Mouse (Mus musculus) kidney, adult 2 months (tissue): ENCODE results near the gene Rap2a.

ENCODE experiments used
- CTCF ChIP-seq: fragments of 200-500 bp; conservative IDR thresholded peaks from 2 replicates; pipeline ENCODE4 v1.5.1; 2011; ENCODE audit warnings: low read depth, mild to moderate bottlenecking, control low read depth, low read length, moderate library complexity, mixed read lengths; ENCODE audit not compliant: insufficient read depth, insufficient read length
- POLR2A ChIP-seq: fragments of 200-500 bp; IDR thresholded peaks from one replicate; pipeline ENCODE4 v1.6.1; 2011; ENCODE audit warnings: low read depth, low read length, control low read depth

DNA sequence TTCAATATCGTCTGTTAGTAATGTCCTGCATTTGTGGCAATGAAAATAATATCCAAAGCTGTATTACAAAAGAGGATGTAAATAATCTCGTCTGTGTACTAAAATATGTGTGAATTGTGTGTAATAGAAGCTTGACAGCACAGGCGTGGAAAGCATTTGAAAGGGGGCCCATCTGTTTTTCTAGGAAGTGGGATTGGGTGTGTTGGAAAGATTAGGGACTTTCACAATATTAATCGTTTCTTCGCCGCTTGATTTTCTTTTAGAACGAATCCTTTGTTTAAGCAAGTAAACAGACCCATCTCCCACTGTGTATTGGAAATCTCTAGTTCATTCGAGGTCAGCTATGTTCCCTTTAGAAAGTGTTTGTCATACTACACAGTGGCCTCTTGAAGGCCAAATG lies 64.2 kb downstream of the Rap2a start:
- TF ChIP-seq CTCF (no peak), POLR2A (no peak)
